Mouse (Mus musculus): ENCODE data around the gene Eef1a1. TPM values are rescaled to one million over a fixed set of nuclear protein-coding genes. Genes with fewer than 3 reads are reported as not detected.

Gene Eef1a1
- total and polyA plus RNA-seq, 3 experiments: 901 to 1,045 (median 970) TPM

- 74% methylated on average over 2 of the region's 2 CpGs for WGBS
These were observed 14.7 kb downstream of the Eef1a1 start for GRCm38 (mm10) chr9:78474270-78474669.

GRCm38 (mm10) chr9:78473588-78473987 is 15.4 kb downstream of the Eef1a1 start:
- no peaks in the 10 kb centered on the region for H3K27me3 ChIP-seq (ENCODE audit: control insufficient read depth, insufficient read depth, low read length)
- WGBS: 88% methylated on average over 8 of the region's 8 CpGs
- no peaks in the 10 kb centered on the region for H3K4me1 ChIP-seq (ENCODE audit: control insufficient read depth, insufficient read depth, low read length)
- H3K27ac ChIP-seq: no peak overlapping the region
- no peaks in the 10 kb centered on the region for H3K79me2 ChIP-seq (replicated peaks; ENCODE audit: control insufficient read depth, insufficient read depth, low read length)
- peaks cover 14% of the 10 kb centered on the region for H3K36me3 ChIP-seq (ENCODE audit: control insufficient read depth, insufficient read depth, low read length)
- DNase-seq: no peak
- H3K4me3 ChIP-seq: no peak overlapping the region
- H3K9ac ChIP-seq (ENCODE audit: low read depth, low read length): no peak overlapping the region
- no peak for TF ChIP-seq CTCF (IDR thresholded peaks at IDR 0.05)
- no peak for TF ChIP-seq EP300 (IDR thresholded peaks at IDR 0.05; ENCODE audit: insufficient read depth, low read depth, low read length)
- no peak for TF ChIP-seq POLR2A (IDR thresholded peaks at IDR 0.05; ENCODE audit: insufficient read depth, low read depth, low read length)
- intact Hi-C loops (cut with DNase I): no loop called here

More at GRCm38 (mm10) chr9:78474270-78474669, 14.7 kb downstream of the Eef1a1 start:
- no peaks in the 10 kb centered on the region for H3K27me3 ChIP-seq (ENCODE audit: control insufficient read depth, insufficient read depth, low read length)
- DNase-seq: no peak
- H3K9ac ChIP-seq (ENCODE audit: low read depth, low read length): no peak overlapping the region
- H3K79me2 ChIP-seq (replicated peaks; ENCODE audit: control insufficient read depth, insufficient read depth, low read length): no peaks in the 10 kb centered on the region
- intact Hi-C loops (cut with DNase I): no loop called here
- H3K27ac ChIP-seq: no peak overlapping the region
- H3K36me3 ChIP-seq (ENCODE audit: control insufficient read depth, insufficient read depth, low read length): peaks cover 18% of the 10 kb centered on the region
- peaks cover 2% of the 10 kb centered on the region for H3K4me1 ChIP-seq (ENCODE audit: control insufficient read depth, insufficient read depth, low read length)
- H3K4me3 ChIP-seq: no peak overlapping the region
- TF ChIP-seq EP300 (IDR thresholded peaks at IDR 0.05; ENCODE audit: insufficient read depth, low read depth, low read length): no peak
- TF ChIP-seq CTCF (IDR thresholded peaks at IDR 0.05): no peak
- no peak for TF ChIP-seq POLR2A (IDR thresholded peaks at IDR 0.05; ENCODE audit: insufficient read depth, low read depth, low read length)

- no peaks in the 10 kb centered on the region for H3K36me3 ChIP-seq (ENCODE audit: control insufficient read depth, insufficient read depth, low read length)
- no peak for TF ChIP-seq CTCF (IDR thresholded peaks at IDR 0.05)
- no peak for TF ChIP-seq POLR2A (IDR thresholded peaks at IDR 0.05; ENCODE audit: insufficient read depth, low read depth, low read length)
- no peak for TF ChIP-seq EP300 (IDR thresholded peaks at IDR 0.05; ENCODE audit: insufficient read depth, low read depth, low read length)
- no peak for DNase-seq
- H3K27me3 ChIP-seq (ENCODE audit: control insufficient read depth, insufficient read depth, low read length): no peaks in the 10 kb centered on the region
- H3K9ac ChIP-seq (ENCODE audit: low read depth, low read length): no peak overlapping the region
- no peaks in the 10 kb centered on the region for H3K79me2 ChIP-seq (replicated peaks; ENCODE audit: control insufficient read depth, insufficient read depth, low read length)
- intact Hi-C loops (cut with DNase I): no loop called here
- H3K27ac ChIP-seq: no peak overlapping the region
- no peak overlapping the region for H3K4me3 ChIP-seq
- H3K4me1 ChIP-seq (ENCODE audit: control insufficient read depth, insufficient read depth, low read length): no peaks in the 10 kb centered on the region
- WGBS: 91% methylated on average over 3 of the region's 3 CpGs
These were observed 23.2 kb downstream of the Eef1a1 start for GRCm38 (mm10) chr9:78465725-78466124.

- Histone ChIP-seq H3K27me3 (ENCODE audit: control insufficient read depth, insufficient read depth, low read length) (no peaks in the 10 kb centered on the region), H3K27ac (no peak overlapping the region), H3K4me1 (ENCODE audit: control insufficient read depth, insufficient read depth, low read length) (no peaks in the 10 kb centered on the region), H3K4me3 (no peak overlapping the region), H3K9ac (ENCODE audit: low read depth, low read length) (no peak overlapping the region), H3K79me2 (replicated peaks; ENCODE audit: control insufficient read depth, insufficient read depth, low read length) (no peaks in the 10 kb centered on the region), H3K36me3 (ENCODE audit: control insufficient read depth, insufficient read depth, low read length) (no peaks in the 10 kb centered on the region)
- intact Hi-C loops (cut with DNase I): no loop called here
- TF ChIP-seq POLR2A (IDR thresholded peaks at IDR 0.05; ENCODE audit: insufficient read depth, low read depth, low read length): no peak
- TF ChIP-seq EP300 (IDR thresholded peaks at IDR 0.05; ENCODE audit: insufficient read depth, low read depth, low read length): no peak
- TF ChIP-seq CTCF (IDR thresholded peaks at IDR 0.05): no peak
- no peak for DNase-seq
- WGBS: 82% methylated on average over 4 of the region's 4 CpGs
These were observed 25.6 kb downstream of the Eef1a1 start for GRCm38 (mm10) chr9:78463337-78463736.

GRCm38 (mm10) chr9:78457026-78457425 is 31.9 kb downstream of the Eef1a1 start:
- TF ChIP-seq POLR2A (IDR thresholded peaks at IDR 0.05; ENCODE audit: insufficient read depth, low read depth, low read length) (no peak), EP300 (IDR thresholded peaks at IDR 0.05; ENCODE audit: insufficient read depth, low read depth, low read length) (no peak), CTCF (IDR thresholded peaks at IDR 0.05) (no peak)
- Histone ChIP-seq H3K27ac (no peak overlapping the region), H3K4me3 (no peak overlapping the region), H3K9ac (ENCODE audit: low read depth, low read length) (no peak overlapping the region), H3K4me1 (ENCODE audit: control insufficient read depth, insufficient read depth, low read length) (no peaks in the 10 kb centered on the region), H3K36me3 (ENCODE audit: control insufficient read depth, insufficient read depth, low read length) (no peaks in the 10 kb centered on the region), H3K79me2 (replicated peaks; ENCODE audit: control insufficient read depth, insufficient read depth, low read length) (no peaks in the 10 kb centered on the region), H3K27me3 (ENCODE audit: control insufficient read depth, insufficient read depth, low read length) (no peaks in the 10 kb centered on the region)
- intact Hi-C loops (cut with DNase I): no loop called here
- no peak for DNase-seq
- 89% methylated on average over 8 of the region's 8 CpGs for WGBS

- 44% methylated on average over 4 of the region's 4 CpGs for WGBS
- no peak overlapping the region for H3K9ac ChIP-seq (ENCODE audit: low read depth, low read length)
- H3K4me3 ChIP-seq: no peak overlapping the region
- H3K4me1 ChIP-seq (ENCODE audit: control insufficient read depth, insufficient read depth, low read length): peaks cover 3% of the 10 kb centered on the region
- DNase-seq: peak in 1 of 2 experiments; percentile 45
- H3K27ac ChIP-seq: no peak overlapping the region
- intact Hi-C loops (cut with DNase I): no loop called here
- TF ChIP-seq POLR2A (IDR thresholded peaks at IDR 0.05; ENCODE audit: insufficient read depth, low read depth, low read length) (no peak), EP300 (IDR thresholded peaks at IDR 0.05; ENCODE audit: insufficient read depth, low read depth, low read length) (no peak), CTCF (IDR thresholded peaks at IDR 0.05) (no peak)
- H3K27me3 ChIP-seq (ENCODE audit: control insufficient read depth, insufficient read depth, low read length): no peaks in the 10 kb centered on the region
- H3K79me2 ChIP-seq (replicated peaks; ENCODE audit: control insufficient read depth, insufficient read depth, low read length): no peaks in the 10 kb centered on the region
- peaks cover 3% of the 10 kb centered on the region for H3K36me3 ChIP-seq (ENCODE audit: control insufficient read depth, insufficient read depth, low read length)
These were observed 37.6 kb downstream of the Eef1a1 start for GRCm38 (mm10) chr9:78451382-78451781.
